Mouse (Mus musculus): ENCODE measurements around the gene Fosl1.

Gene Fosl1

DNA sequence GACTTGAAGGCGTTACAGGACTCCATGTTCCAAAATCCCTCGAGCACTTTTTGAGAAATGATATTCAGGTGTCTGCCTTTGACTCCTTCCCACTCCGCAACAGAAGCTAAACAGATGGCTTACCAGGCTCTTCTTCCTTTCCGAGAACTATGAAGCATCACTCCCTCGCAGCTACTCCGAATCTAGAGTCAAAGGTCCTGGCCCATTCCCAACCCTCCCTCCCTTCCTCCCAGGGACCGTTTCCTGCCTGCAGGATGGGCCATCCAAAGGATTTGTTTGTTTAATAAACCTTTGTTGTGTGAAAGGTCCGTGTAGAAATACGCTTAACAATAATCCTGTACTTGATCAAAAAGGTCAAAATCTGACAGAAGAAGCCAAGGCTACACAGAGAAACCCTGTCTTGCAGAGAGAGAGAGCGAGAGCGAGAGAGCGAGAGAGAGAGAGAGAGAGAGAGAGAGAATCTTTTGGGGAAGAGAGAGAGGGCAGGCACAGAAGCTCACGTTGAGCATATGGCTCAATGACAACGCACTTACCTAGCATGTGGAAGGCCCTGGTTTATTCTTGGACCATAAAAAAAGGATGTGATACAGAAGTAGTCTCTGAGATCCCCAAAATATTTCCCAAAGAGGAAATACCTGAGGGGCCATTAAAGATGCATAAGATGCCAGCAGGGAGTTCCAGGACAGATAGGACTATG lies 10.5 kb downstream of the Fosl1 start, which contains the start of gene Ccdc85b:
TSS of gene Ccdc85b (minus strand) at position 149 of the 697 bp plus-strand sequence.
- DNase-seq, result no peak

DNA sequence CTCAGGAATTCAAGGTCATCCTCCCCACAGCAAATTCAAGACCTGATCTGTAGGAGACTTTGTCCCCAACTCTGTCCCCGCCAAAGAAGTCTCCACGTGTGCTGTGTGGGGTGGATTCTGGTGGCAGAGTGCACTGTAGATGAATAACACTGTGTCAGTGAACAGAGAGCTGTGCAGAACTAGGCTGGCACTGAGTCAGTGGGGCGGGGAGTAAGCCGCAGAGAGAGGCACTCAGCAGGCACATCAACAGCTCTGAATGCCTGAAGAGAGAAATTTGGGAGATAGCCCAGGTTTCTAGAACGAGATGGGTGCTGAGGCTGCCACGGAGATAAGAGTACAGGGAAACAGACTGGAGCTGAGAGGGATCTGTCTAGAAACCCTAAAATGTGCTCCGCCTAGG lies 11.7 kb downstream of the Fosl1 start:
- no peak for DNase-seq

DNA sequence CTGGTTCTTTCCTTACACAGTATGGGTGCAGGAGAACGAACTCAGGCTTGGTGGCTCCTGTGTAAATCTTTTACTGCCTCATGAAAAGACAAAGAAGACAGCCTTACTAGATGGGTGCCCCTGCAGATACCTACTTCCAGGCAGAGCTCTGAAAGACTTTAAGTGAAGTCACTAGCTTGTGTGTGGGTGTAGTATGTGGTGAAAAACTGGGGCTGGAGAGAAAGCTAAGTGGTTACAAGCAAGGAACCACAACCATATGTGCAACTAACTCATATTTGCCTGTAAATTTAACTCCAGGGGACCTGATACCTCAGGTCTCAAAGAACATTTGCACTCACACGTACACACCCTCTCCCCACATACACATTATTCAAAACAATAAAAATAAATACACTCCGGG lies 12.5 kb downstream of the Fosl1 start:
- DNase-seq, result no peak

DNA sequence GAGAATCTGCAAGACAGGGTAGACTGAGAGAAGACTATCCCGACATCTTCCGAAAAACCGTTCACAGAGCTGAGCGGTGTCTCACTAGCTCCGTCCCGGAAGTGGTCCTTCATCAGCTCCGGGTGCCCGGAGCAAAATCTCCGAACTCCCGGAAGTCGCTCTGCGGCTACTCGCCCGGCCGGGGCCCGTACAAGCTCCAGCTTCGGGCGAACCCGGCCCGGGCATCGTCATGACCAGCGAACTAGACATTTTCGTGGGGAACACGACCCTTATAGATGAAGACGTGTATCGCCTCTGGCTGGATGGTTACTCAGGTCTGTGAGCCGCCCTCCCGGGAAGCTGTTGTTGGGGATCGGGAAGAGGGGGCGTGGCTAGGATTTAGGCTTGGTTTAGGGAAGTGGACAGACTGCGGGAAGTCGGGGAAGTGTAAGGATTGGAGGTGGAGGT lies 13.1 kb downstream of the Fosl1 start, which contains the start of gene Fibp:
TSS of gene Fibp (plus strand) at position 151 of the 447 bp plus-strand sequence.
- peak; percentile 87 for DNase-seq

DNA sequence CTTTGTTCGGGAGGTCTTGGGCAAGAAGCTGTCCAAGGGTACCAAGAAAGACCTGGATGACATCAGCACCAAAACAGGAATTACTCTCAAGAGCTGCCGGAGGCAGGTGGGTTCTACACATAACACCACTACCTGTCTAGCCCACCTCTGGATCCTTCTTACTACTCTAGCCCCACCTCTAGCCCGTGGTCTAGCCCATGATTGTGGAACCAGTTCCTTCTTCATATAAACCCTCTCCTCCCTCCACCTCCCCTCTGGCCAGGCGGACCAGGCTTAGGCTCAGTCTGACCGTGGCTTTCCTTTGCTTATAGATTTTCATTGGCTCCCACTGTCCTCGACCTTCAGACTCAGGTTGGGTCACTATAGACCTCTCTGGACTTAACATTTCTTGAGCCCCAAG lies 14.1 kb downstream of the Fosl1 start:
- no peak for DNase-seq

DNA sequence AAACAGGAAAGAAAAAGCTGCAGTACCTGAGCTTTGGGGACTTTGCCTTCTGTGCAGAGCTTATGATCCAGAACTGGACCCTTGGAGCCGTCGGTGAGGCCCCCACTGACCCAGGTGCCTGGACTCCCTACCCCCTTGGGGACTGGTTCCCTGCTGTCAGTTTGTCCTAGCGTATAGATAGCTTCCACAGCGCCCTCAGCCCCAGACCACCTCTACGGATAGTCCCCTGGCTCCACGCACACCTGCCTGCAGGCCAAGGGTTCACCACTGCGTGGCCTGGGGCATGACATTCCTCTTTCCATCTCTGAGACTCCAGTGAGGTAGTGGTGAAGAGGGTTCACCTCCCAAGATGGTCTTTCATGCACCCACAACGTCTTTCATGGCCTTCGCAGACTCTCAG lies 15.9 kb downstream of the Fosl1 start:
- DNase-seq, result no peak

DNA sequence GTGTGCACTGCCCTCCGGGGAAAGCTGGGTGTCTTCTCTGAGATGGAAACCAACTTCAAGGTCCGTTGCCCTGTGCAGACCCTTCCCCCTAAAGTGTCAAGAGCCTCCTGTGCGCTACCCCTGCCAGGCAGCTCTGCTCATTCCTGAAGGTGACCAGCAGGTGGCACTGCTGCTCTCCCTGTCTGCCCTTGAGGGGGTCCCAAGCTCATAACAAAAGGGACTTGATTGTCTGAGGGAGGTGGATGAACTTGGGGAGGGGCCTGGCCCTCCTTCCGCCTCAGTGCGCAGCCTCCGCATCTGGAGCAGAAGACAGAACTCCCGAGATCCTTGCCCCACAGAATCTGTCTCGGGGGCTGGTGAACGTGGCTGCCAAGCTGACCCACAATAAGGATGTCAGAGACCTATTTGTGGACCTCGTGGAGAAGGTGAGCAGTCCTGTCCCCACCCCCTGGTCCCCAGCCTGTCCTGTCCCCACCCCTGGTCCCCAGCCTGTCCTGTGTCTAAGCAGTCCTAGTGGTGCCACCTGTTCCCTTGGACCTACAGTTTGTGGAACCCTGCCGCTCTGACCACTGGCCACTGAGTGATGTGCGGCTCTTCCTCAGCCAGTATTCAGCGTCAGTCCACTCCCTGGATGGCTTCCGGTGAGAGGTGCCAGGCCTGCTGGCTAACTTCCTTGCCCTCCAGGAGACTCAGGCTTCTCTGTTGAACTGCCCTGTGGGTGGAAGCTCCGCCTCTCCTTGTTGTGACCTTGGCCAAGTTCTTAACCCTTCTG lies 16.6 kb downstream of the Fosl1 start:
- DNase-seq, result peak; percentile 60

DNA sequence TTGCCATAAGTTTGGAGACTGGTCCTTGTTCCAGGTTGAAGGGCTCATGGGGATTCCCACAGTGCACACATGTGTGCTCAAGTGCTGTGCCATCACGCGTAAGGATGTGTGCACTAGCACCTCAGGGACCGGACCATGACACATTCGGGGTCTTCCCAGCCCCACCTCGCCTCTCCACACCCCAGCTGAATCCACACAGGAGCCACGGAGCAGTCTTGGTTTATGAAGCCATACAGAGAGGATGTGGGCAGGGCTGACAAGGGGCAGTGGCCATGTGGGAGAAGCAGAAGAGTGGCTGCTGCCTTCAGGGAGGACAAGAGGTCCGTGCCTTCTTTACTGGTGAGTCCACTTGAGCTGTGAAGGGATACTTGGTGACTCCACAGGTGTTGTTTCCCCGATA lies 17.7 kb downstream of the Fosl1 start:
- DNase-seq, result no peak

DNA sequence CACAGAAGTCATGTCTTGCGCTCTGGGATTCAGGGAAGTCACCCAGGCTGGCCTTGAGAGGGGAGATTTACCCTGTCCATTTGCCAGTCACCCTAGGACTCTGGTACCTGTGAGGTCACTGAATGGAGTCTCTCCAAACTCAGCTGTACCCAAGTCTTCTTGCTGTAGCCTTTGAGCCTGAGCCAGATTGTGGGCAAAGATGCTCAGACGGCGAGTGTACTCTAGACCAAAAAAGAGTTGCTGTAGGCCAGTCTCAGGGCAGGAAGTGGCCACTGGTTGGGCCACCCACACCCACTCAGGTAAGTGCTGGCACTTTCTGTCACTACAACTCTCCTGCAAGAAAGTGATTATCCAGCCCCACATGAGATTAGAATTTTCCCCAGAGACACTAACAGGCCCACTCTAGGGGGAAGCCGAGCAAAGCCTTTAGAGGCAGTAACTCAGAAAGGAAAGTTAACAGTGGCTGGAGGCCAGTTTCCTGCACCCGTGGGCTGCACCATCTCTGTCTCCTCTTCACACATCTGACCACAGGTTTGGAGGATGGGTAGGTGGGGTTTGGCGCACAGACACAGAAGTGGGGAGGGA lies 19.7 kb downstream of the Fosl1 start:
- no peak for DNase-seq

DNA sequence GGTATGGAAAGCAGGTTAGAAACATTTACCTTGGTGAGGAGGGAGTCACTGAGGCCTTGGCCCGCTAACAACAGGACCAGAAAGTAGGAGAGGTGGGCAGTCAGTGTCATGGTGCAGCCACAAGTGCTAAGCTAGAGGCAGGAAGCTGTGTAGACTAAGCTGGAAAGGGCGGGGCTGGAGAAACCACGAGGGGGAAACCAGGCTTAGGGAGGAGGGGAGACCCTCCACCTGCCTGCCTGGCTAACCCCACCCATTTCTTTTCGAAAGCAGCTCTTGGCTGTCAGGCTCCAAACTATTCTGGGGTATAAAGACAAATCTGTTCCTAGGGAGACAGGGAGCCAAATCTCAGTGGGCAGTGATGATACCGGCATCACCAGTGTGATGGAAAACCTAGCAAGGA lies 21.0 kb downstream of the Fosl1 start, which contains the start of gene Ctsw:
TSS of gene Ctsw (minus strand) at position 134 of the 400 bp plus-strand sequence.
- DNase-seq, result no peak

DNA sequence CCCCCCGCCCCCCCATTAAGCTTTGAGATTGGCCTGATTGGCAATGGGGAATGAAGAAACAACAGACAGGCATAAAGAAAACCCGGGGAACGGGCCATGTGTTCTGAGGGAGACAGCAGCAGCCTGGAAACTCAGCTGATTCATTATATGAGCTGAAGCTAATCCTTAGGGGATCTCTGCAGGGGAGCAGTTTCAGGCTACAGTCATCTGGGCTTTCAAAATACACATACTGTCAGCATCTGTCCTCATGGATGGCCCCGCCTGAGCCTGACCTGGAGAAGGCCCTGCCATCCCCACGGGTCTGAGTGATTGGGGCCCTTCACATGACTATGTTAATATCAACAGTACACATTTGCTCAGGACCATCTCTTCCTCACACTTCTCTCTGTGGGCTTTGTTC lies 24.5 kb downstream of the Fosl1 start:
- no peak for DNase-seq

DNA sequence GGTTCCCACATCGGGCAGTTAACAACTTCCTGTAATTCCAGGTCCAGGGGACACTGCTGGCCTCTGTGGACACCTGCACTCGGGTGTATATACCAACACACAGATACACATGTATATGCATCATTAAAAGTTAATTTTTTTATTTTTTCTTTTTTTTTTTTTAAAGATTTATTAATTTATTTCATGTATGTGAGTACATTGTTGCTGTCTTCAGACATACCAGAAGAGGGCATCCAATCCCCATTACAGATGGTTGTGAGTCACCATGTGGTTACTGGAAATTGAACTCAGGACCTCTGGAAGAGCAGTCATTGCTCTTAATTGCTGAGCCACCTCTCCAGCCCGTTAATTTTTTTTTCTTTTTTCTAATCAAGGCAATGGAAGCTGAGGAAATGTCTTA lies 25.5 kb downstream of the Fosl1 start:
- no peak for DNase-seq

DNA sequence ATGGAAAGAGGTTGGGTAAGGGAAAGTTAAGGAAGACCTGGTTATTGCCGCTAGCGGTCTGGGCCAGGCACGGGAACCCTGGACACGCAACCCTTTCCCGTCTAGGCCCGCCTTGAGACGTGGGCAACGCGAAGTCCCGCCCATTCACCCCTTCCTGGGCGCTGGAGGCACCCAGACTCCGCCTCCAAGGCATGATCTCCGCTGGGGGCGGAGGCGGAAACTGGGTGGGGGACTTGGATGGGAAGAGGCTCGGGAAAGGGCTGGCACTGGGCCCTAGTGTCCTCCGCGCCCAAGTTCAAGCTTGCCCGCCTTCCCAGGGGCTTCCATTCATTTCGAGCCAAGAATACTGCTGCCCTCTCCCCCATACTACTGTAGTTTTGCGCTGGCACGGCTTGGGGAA lies 26.4 kb downstream of the Fosl1 start, which contains the start of gene Efemp2:
TSS of gene Efemp2 (plus strand) at position 235 of the 400 bp plus-strand sequence.
- DNase-seq, result peak; percentile 85

DNA sequence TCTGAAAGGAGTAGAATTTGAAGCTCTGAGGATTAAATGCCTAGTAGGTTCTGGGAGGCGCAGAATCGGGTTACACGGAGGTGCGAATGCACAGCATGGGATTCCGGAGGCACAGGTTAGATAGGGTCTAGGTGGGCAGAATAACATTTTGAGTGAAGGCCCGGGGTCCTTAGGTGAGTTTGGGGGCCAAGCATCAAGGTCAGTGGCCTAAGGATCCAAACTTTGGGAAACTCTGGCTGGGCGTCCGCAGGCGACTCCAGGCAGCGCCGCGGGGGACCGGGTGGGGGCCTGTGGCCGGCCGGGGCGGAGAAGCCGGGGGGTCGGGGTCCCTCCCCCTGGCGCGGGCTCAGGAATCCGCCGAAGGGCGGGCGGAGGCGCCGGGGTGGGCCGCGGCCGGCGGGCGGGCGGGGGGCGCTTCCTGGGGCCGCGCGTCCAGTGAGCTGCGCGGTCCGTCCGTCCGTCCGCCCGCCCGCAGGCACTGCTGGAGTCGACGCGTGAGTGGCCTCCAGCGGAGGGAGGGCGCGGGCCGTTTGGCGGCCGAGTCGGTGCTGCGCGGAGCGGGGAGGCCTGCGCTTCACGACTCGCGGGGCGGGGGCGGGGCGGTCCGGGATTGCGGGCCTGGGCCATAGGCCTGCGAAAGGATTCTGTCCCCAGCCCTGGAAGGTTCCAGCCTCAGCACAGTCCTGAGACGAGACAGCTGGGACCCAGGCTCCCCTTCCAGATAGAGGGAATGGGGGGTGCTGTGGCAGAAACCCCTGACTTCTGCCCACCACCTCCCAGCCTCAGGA lies 27.1 kb downstream of the Fosl1 start:
- peak; percentile 42 for DNase-seq

DNA sequence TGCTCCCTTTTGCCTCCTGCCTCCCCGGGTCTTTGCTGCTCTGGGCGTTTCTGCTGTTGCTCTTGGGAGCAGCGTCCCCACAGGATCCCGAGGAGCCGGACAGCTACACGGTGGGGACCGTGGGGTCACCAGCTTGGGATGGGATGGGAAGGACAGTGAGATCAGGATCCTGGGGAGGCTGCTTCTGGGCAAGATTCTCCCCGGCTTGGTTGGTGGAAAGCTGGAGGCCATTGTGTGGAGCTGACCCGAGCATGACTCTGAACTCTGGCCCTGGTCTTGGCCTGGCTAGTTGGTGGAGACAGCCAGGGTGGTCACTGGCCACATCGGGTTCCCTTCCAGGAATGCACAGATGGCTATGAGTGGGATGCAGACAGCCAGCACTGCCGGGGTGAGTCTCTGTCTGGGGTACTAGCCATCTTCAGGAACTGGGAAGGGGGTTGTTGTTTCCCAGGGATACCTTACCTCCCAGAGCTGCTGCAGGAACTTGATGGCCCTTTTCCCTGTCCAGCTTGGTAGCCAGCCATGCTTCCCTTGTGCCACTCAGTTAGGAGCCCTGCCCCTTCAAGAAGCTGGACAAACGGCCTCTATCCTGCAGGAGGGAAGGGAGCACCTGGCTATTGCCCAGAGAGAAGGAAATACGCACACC lies 27.8 kb downstream of the Fosl1 start:
- no peak for DNase-seq

DNA sequence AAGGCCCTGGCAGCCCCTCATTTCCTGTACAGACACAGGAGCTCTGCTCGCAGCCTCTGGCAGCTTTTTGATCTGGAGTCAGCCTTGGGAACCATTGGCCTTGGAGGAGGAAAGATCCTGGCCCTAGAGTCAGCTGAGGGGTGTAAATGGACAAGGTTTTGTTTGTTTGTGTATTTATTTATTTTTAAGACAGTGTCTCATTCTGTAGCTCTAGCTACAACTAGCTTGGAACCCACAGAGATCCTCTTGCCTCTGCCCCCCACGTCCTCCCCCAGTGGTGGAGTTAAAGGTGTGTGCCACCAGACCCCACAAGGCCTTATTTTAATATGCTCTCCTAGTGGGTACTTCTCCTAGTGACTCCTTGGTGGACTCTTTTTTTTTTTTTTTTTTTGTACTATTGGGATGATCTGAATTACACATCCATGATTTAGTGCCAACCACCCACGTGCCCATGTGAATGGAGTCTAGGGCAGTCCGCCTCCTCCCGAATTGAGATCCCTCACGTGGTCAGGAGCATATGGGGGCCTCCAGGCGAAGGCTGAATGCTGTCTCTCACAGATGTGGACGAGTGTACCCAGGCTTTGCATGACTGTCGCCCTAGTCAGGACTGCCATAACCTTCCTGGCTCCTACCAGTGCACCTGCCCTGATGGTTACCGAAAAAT lies 29.8 kb downstream of the Fosl1 start:
- no peak for DNase-seq

DNA sequence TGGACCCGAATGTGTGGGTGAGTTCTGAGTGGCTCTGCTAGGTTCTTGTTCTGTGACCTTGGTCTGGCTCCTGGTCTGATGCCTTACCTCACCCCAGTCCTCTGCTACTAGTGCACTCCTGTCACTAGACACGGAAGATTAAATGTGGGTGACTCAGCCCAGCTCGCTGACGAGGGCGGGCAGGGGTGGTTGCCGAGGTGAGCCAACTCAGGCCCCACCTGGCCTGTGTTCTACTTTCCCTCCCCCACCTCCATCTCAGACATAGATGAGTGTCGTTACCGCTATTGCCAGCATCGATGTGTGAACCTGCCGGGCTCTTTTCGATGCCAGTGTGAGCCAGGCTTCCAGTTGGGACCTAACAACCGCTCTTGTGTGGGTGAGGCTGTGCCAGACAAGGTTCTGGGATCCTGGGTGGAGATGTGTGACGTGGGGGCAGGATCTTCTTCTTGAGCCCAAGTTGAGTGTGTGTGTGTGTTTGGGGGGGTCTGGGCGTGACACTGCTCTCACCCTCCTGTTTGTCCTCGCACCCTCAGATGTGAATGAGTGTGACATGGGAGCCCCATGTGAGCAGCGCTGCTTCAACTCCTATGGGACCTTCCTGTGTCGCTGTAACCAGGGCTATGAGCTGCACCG lies 30.4 kb downstream of the Fosl1 start:
- no peak for DNase-seq

DNA sequence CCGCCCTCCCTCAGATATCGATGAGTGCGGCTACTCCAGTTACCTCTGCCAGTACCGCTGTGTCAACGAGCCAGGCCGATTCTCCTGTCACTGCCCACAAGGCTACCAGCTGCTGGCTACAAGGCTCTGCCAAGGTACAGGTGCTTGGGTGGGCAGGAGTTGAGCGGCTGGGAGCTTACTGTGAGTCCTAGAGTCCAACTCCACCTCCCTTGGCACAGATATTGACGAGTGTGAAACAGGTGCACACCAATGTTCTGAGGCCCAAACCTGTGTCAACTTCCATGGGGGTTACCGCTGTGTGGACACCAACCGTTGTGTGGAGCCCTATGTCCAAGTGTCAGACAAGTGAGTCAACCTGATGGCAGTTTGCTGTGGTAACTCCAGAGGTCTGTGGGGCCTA lies 32.7 kb downstream of the Fosl1 start:
- DNase-seq, result no peak

DNA sequence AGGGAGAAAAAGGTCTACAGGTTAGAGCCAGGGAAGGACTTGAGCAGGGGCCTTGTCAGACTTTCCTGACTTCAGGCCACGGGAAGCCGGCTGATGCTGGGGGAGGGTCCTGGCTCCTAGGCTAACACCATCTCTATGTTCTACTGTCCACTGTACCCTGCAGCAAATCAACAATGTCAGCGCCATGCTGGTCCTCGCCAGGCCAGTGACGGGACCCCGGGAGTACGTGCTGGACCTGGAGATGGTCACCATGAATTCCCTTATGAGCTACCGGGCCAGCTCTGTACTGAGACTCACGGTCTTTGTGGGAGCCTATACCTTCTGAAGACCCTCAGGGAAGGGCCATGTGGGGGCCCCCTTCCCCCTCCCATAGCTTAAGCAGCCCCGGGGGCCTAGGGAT lies 34.1 kb downstream of the Fosl1 start:
- no peak for DNase-seq

DNA sequence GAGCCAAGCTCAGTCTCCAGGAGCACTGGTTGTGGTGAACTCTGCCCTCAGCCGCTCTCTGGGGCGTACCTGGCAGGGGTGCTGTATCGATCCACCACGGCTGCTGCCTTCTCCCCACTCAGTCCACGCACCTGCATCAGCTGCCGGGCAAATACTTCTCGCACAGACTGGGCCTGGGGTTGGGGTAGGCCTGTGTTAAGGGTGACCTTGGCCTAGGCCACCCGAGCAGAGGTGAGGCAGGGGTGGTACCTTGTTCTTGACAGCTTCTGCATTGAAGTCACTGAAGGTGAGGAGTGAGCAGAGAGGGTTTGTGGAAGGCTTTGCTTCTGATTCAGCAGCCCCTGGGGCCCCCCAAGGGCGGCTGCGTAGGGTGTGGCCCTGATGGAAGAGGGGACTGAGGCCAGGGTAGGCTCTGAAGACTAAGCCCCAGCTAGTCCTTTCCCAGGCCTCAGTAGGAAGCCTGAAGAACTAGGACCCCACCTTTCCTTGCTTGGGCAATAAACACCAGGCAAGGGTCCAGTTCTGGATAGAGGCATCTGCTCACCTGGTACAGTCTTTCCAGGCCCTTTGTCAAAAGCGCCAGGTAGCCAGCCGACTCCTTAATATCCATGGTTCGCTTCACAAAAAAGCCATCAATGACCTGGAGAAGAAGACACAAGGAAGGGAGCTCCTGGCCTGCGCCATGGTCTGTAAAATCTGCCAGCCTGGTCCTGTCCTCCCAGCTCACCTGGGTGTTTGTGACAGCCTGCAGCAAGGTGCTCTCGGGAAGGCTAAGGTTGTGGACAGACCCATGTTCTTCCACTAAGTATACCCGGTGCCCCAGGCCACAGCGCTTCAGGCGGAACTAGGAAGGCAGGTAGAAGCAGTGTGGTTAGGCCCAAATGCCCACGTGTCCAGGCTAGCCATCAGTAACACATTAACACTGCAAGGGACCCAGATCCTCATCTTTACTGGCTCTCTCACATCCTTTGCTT lies 36.3 kb downstream of the Fosl1 start:
- no peak for DNase-seq
